Mouse (Mus musculus) cerebellum, adult 2 months (tissue): ENCODE measurements around the gene Ntrk1.

Experiments
- CTCF ChIP-seq: fragments of 200-500 bp; IDR thresholded peaks from 2 replicates; pipeline ENCODE4 v1.5.1; 2011; ENCODE audit warnings: low read depth, mild to moderate bottlenecking, control low read depth, low read length, moderate library complexity, borderline replicate concordance; ENCODE audit not compliant: insufficient read depth
- POLR2A ChIP-seq: fragments of 200-500 bp; IDR thresholded peaks from 2 replicates; pipeline ENCODE4 v1.6.1; 2011; ENCODE audit warnings: low read length, control low read depth, borderline replicate concordance; ENCODE audit not compliant: insufficient read depth

DNA sequence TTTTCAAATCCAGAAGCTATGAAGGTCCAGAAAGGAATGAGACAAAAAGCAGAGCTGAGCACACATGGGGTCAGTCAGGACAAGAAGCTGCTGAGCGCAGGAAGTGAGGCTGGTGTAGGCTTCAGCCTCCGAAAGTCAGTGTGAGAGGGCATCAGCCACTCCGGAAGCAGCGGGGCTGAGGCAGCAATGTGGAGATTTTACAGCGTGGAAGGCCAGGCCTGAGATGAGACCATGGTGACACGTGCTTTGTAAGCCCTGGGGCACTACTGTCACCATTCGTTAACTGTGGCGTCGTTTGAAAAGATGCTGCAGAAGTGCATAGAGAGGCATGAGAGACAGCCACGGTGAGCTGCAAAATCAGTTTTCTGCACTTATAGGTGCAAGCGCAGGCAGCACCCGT is 23.3 kb upstream of the Ntrk1 start:
- TF ChIP-seq CTCF = no peak
- no peak for TF ChIP-seq POLR2A
